Mouse (Mus musculus): Measurements from ENCODE around the gene Heph.
"Not testable (repeated sequence)": the region's sequence is repeated elsewhere in the genome, so short reads cannot be mapped to it uniquely, and the experiment has no call there.

DNA sequence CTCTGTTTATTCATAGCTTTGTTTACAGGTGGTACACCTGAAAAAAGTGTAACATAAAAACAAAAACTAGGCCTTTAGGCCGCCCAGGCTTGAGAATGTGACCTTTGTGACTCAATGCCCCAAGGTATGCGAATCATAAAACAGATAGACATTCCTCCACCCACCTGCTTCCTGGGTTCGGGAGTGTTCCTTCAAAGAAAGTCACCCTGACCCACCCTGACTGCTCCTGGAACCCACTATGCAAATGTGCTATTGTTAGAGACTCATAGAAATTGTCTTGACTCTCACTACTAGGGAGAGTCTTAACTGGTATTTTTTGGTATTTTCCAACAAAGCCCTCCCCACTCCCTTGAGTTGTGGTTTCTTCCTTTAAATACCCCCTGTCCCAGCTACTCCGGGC is 39.8 kb upstream of the Heph start:
- TF ChIP-seq EP300, CTCF (IDR thresholded peaks at IDR 0.05): not testable (repeated sequence)

Data from lung, postnatal 0 days (tissue).